Mouse (Mus musculus): ENCODE results near the gene Sorcs2. TPM values are rescaled to one million over a fixed set of nuclear protein-coding genes. Genes with fewer than 3 reads are reported as not detected.
A peak's percentile ranks its signal among the peaks of the same experiment; 100 is the strongest.

Gene Sorcs2
- total RNA-seq, 2 experiments from 2014 or later, result 36.6 to 45.0 TPM

- DNase-seq (ENCODE audit: low spot score in 2 of 2), result no peak
- intact Hi-C loops (cut with DNase I), result no loop called here
These were observed 246.9 kb downstream of the Sorcs2 start for GRCm38 (mm10) chr5:36151086-36151485.

GRCm38 (mm10) chr5:36149098-36149497 is 248.8 kb downstream of the Sorcs2 start:
- intact Hi-C loops (cut with DNase I), result loop anchor here (10.0 kb wide), 1 partner anchor 136 kb away; no protein-coding TSS in a partner anchor
- no peak for DNase-seq (ENCODE audit: low spot score in 2 of 2)

- DNase-seq (ENCODE audit: low spot score in 2 of 2), result no peak
- intact Hi-C loops (cut with DNase I), result loop anchor here (10.0 kb wide), 1 partner anchor 138 kb away; no protein-coding TSS in a partner anchor
These were observed 251.3 kb downstream of the Sorcs2 start for GRCm38 (mm10) chr5:36146589-36146988.

- intact Hi-C loops (cut with DNase I), result loop anchor here (5.0 to 10.0 kb wide), 2 partner anchors 140 to 253 kb away; partner anchors contain the start of gene Sorcs2
- DNase-seq (ENCODE audit: low spot score in 2 of 2), result no peak
These were observed 253.4 kb downstream of the Sorcs2 start for GRCm38 (mm10) chr5:36144560-36144959.

GRCm38 (mm10) chr5:36141676-36142255 is 256.2 kb downstream of the Sorcs2 start:
- no peak for DNase-seq (ENCODE audit: low spot score in 2 of 2)
- intact Hi-C loops (cut with DNase I), result loop anchor here (5.0 to 10.0 kb wide), 2 partner anchors 143 to 256 kb away; partner anchors contain the start of gene Sorcs2

- DNase-seq (ENCODE audit: low spot score in 2 of 2), result peak in 1 of 2 experiments; percentile 24
- intact Hi-C loops (cut with DNase I), result loop anchor here (5.0 to 10.0 kb wide), 2 partner anchors 144 to 256 kb away; partner anchors contain the start of gene Sorcs2
These were observed 256.8 kb downstream of the Sorcs2 start for GRCm38 (mm10) chr5:36141112-36141511.

GRCm38 (mm10) chr5:36139766-36140165 is 258.2 kb downstream of the Sorcs2 start:
- intact Hi-C loops (cut with DNase I), result loop anchor here (5.0 to 10.0 kb wide), 2 partner anchors 145 to 258 kb away; partner anchors contain the start of gene Sorcs2

GRCm38 (mm10) chr5:36135874-36136542 is 261.9 kb downstream of the Sorcs2 start:
- DNase-seq (ENCODE audit: low spot score in 2 of 2), result no peak
- intact Hi-C loops (cut with DNase I), result no loop called here

More at GRCm38 (mm10) chr5:36139766-36140165, 258.2 kb downstream of the Sorcs2 start:
- no peak for DNase-seq (ENCODE audit: low spot score in 2 of 2)

GRCm38 (mm10) chr5:36134302-36134701 is 263.6 kb downstream of the Sorcs2 start:
- no peak for DNase-seq (ENCODE audit: low spot score in 2 of 2)
- intact Hi-C loops (cut with DNase I), result no loop called here

- intact Hi-C loops (cut with DNase I), result no loop called here
- DNase-seq (ENCODE audit: low spot score in 2 of 2), result no peak
These were observed 264.0 kb downstream of the Sorcs2 start for GRCm38 (mm10) chr5:36133893-36134292.

- intact Hi-C loops (cut with DNase I), result no loop called here
- DNase-seq (ENCODE audit: low spot score in 2 of 2), result no peak
These were observed 267.4 kb downstream of the Sorcs2 start for GRCm38 (mm10) chr5:36130393-36131011.

GRCm38 (mm10) chr5:36129661-36130060 is 268.3 kb downstream of the Sorcs2 start:
- DNase-seq (ENCODE audit: low spot score in 2 of 2), result no peak
- intact Hi-C loops (cut with DNase I), result no loop called here

GRCm38 (mm10) chr5:36128513-36128912 is 269.4 kb downstream of the Sorcs2 start:
- no peak for DNase-seq (ENCODE audit: low spot score in 2 of 2)
- intact Hi-C loops (cut with DNase I), result no loop called here

- DNase-seq (ENCODE audit: low spot score in 2 of 2), result no peak
- intact Hi-C loops (cut with DNase I), result no loop called here
These were observed 272.9 kb downstream of the Sorcs2 start for GRCm38 (mm10) chr5:36124993-36125392.

GRCm38 (mm10) chr5:36122987-36123386 is 275.0 kb downstream of the Sorcs2 start:
- intact Hi-C loops (cut with DNase I), result no loop called here
- no peak for DNase-seq (ENCODE audit: low spot score in 2 of 2)

- intact Hi-C loops (cut with DNase I), result no loop called here
- no peak for DNase-seq (ENCODE audit: low spot score in 2 of 2)
These were observed 277.0 kb downstream of the Sorcs2 start for GRCm38 (mm10) chr5:36120931-36121341.

GRCm38 (mm10) chr5:36118061-36118460 is 279.9 kb downstream of the Sorcs2 start:
- intact Hi-C loops (cut with DNase I), result no loop called here

GRCm38 (mm10) chr5:36115519-36115918 is 282.4 kb downstream of the Sorcs2 start:
- intact Hi-C loops (cut with DNase I), result no loop called here
- no peak for DNase-seq (ENCODE audit: low spot score in 2 of 2)

More at GRCm38 (mm10) chr5:36118061-36118460, 279.9 kb downstream of the Sorcs2 start:
- no peak for DNase-seq (ENCODE audit: low spot score in 2 of 2)

- no peak for DNase-seq (ENCODE audit: low spot score in 2 of 2)
- intact Hi-C loops (cut with DNase I), result no loop called here
These were observed 284.2 kb downstream of the Sorcs2 start for GRCm38 (mm10) chr5:36113696-36114095.

GRCm38 (mm10) chr5:36112696-36113095 is 285.2 kb downstream of the Sorcs2 start:
- no peak for DNase-seq (ENCODE audit: low spot score in 2 of 2)
- intact Hi-C loops (cut with DNase I), result no loop called here

Data from left cerebral cortex, postnatal 36 days (tissue).